Mouse (Mus musculus): ENCODE results near the gene Aspg. TPM values are rescaled to one million over a fixed set of nuclear protein-coding genes. Genes with fewer than 3 reads are reported as not detected.

Gene Aspg
- polyA plus RNA-seq, 1 experiment: not detected

DNA sequence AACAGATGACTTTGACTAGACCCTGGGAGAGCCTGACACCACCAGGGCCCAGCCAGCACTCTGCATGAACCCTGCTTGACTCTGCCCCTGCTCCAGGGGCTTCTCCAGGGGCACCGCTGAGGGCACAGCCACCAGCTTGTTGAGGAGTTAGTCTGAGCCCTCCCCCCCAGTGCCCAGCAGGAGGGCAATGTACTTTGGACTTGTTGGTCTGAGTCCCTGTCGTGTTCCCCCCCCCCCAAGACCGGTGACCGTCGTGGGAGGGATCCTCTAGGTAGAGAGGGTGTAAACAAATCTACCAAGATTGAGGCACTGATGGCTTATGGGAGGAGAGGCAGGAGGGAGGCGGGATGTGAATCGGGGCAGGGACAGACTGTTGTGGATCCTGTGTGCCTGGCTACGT, 51.8 kb downstream of the Aspg start:
- TF ChIP-seq FLI1 (IDR thresholded peaks at IDR 0.05; ENCODE audit: low read length) (no peak), GATA1 (IDR thresholded peaks at IDR 0.05; ENCODE audit: borderline replicate concordance, low read length) (no peak)

GRCm38 (mm10) chr12:112158784-112159183, 52.3 kb downstream of the Aspg start:
- H3K4me1 ChIP-seq: no peaks in the 10 kb centered on the region
- no peaks in the 10 kb centered on the region for H3K9me3 ChIP-seq
- no peak overlapping the region for H3K4me3 ChIP-seq (replicated peaks)
- TF ChIP-seq FLI1 (IDR thresholded peaks at IDR 0.05; ENCODE audit: low read length) (no peak), GATA1 (IDR thresholded peaks at IDR 0.05; ENCODE audit: borderline replicate concordance, low read length) (no peak)
- no peaks in the 10 kb centered on the region for H3K36me3 ChIP-seq (replicated peaks; ENCODE audit: low read length)
- peaks cover 44% of the 10 kb centered on the region for H3K27me3 ChIP-seq (replicated peaks)

More for the DNA sequence above, 51.8 kb downstream of the Aspg start:
- no peaks in the 10 kb centered on the region for H3K4me1 ChIP-seq
- no peaks in the 10 kb centered on the region for H3K36me3 ChIP-seq (replicated peaks; ENCODE audit: low read length)
- no peak overlapping the region for H3K4me3 ChIP-seq (replicated peaks)
- peaks cover 48% of the 10 kb centered on the region for H3K27me3 ChIP-seq (replicated peaks)
- H3K9me3 ChIP-seq: no peaks in the 10 kb centered on the region

- Histone ChIP-seq H3K36me3 (replicated peaks; ENCODE audit: low read length) (no peaks in the 10 kb centered on the region), H3K4me3 (replicated peaks) (no peak overlapping the region), H3K4me1 (no peaks in the 10 kb centered on the region), H3K9me3 (no peaks in the 10 kb centered on the region), H3K27me3 (replicated peaks) (peaks cover 43% of the 10 kb centered on the region)
- no peak for TF ChIP-seq GATA1 (IDR thresholded peaks at IDR 0.05; ENCODE audit: borderline replicate concordance, low read length)
- no peak for TF ChIP-seq FLI1 (IDR thresholded peaks at IDR 0.05; ENCODE audit: low read length)
Measured at GRCm38 (mm10) chr12:112163981-112164839, 57.7 kb downstream of the Aspg start.

- Histone ChIP-seq H3K9me3 (no peaks in the 10 kb centered on the region), H3K4me3 (replicated peaks) (no peak overlapping the region), H3K27me3 (replicated peaks) (peaks cover 49% of the 10 kb centered on the region), H3K36me3 (replicated peaks; ENCODE audit: low read length) (no peaks in the 10 kb centered on the region), H3K4me1 (no peaks in the 10 kb centered on the region)
- TF ChIP-seq FLI1 (IDR thresholded peaks at IDR 0.05; ENCODE audit: low read length) (no peak), GATA1 (IDR thresholded peaks at IDR 0.05; ENCODE audit: borderline replicate concordance, low read length) (no peak)
Measured at GRCm38 (mm10) chr12:112164840-112165219, 58.4 kb downstream of the Aspg start.

GRCm38 (mm10) chr12:112169240-112169639, 62.8 kb downstream of the Aspg start:
- Histone ChIP-seq H3K9me3 (no peaks in the 10 kb centered on the region), H3K4me1 (no peaks in the 10 kb centered on the region), H3K4me3 (replicated peaks) (no peak overlapping the region), H3K36me3 (replicated peaks; ENCODE audit: low read length) (no peaks in the 10 kb centered on the region), H3K27me3 (replicated peaks) (peaks cover 32% of the 10 kb centered on the region)
- no peak for TF ChIP-seq FLI1 (IDR thresholded peaks at IDR 0.05; ENCODE audit: low read length)
- TF ChIP-seq GATA1 (IDR thresholded peaks at IDR 0.05; ENCODE audit: borderline replicate concordance, low read length): no peak

DNA sequence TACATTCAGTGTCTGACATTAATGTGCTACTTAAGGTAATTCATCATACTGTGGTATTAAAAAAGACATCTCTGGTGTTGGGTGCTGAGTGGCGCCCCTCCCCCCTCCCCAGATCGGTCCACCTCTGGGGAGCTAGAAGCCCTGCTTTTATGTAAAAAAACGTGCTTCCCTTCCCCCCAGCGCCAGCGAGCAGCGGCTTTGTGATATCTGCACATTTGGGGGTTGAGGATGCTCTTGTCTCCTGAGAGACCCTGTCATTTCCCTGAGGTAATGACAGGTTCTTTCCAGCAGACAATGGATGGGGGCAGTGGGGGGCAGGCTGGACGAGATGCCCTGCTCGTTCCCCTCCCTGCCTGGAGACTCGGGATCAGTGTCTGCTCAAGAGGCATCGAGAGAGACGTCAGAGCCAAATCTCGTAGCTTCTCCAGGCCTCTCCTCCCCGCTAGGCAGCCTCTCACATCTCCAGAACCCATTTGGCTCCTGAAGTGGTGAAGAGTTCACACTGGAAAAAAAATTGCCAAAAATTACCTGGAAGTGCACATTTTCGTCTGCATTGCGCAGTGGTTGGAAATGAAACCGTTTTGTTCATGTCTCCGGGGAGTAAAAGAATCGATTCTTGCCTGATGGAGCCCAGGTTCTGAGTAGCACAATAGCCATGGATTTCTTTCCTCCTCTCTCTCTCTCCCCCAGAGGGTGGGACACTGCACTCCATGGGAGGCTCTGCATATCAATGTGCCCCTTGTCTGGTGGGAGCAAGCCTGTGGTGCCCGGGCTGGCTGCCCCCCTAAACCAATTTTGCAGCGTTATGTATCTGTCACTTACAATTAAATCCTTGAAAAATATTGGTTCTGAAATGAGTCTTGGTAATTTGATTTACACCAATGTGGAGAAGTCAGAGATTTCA, 64.4 kb downstream of the Aspg start:
- H3K27me3 ChIP-seq (replicated peaks): peaks cover 23% of the 10 kb centered on the region
- H3K4me3 ChIP-seq (replicated peaks): no peak overlapping the region
- no peaks in the 10 kb centered on the region for H3K36me3 ChIP-seq (replicated peaks; ENCODE audit: low read length)
- H3K4me1 ChIP-seq: no peaks in the 10 kb centered on the region
- H3K9me3 ChIP-seq: no peaks in the 10 kb centered on the region
- TF ChIP-seq FLI1 (IDR thresholded peaks at IDR 0.05; ENCODE audit: low read length): no peak
- TF ChIP-seq GATA1 (IDR thresholded peaks at IDR 0.05; ENCODE audit: borderline replicate concordance, low read length): no peak

- no peak overlapping the region for H3K4me3 ChIP-seq (replicated peaks)
- no peaks in the 10 kb centered on the region for H3K4me1 ChIP-seq
- H3K27me3 ChIP-seq (replicated peaks): peaks cover 20% of the 10 kb centered on the region
- TF ChIP-seq GATA1 (IDR thresholded peaks at IDR 0.05; ENCODE audit: borderline replicate concordance, low read length) (no peak), FLI1 (IDR thresholded peaks at IDR 0.05; ENCODE audit: low read length) (no peak)
- no peaks in the 10 kb centered on the region for H3K9me3 ChIP-seq
- no peaks in the 10 kb centered on the region for H3K36me3 ChIP-seq (replicated peaks; ENCODE audit: low read length)
Measured at GRCm38 (mm10) chr12:112171657-112172056, 65.2 kb downstream of the Aspg start.

- TF ChIP-seq GATA1 (IDR thresholded peaks at IDR 0.05; ENCODE audit: borderline replicate concordance, low read length) (no peak), FLI1 (IDR thresholded peaks at IDR 0.05; ENCODE audit: low read length) (no peak)
- no peaks in the 10 kb centered on the region for H3K36me3 ChIP-seq (replicated peaks; ENCODE audit: low read length)
- no peaks in the 10 kb centered on the region for H3K4me1 ChIP-seq
- no peak overlapping the region for H3K4me3 ChIP-seq (replicated peaks)
- peaks cover 20% of the 10 kb centered on the region for H3K27me3 ChIP-seq (replicated peaks)
- H3K9me3 ChIP-seq: no peaks in the 10 kb centered on the region
Measured at GRCm38 (mm10) chr12:112172214-112172613, 65.7 kb downstream of the Aspg start.

Other genes starting within 250 kb of the Aspg start
- 15.6 and 22.6 TPM in 2 replicates for gene Ppp1r13b, start 198.6 kb upstream of the Aspg start, polyA plus RNA-seq (2012; ENCODE audit: insufficient read depth, low replicate concordance)
- gene Atp5mpl, start 139.7 kb upstream of the Aspg start, polyA plus RNA-seq (2012; ENCODE audit: insufficient read depth, low replicate concordance): 15.5 TPM in 1 of 2 replicates, not detected in the other
- 0.30 TPM in 1 of 2 replicates, not detected in the other for gene Tdrd9, start 135.1 kb upstream of the Aspg start, polyA plus RNA-seq (2012; ENCODE audit: insufficient read depth, low replicate concordance)
- gene Rd3l, start 125.4 kb upstream of the Aspg start, polyA plus RNA-seq (2012; ENCODE audit: insufficient read depth, low replicate concordance): not detected in 2 replicates
- gene Kif26a, start 39.5 kb downstream of the Aspg start, polyA plus RNA-seq (2012; ENCODE audit: insufficient read depth, low replicate concordance): not detected in 2 replicates

All from megakaryocyte, embryonic 14.5 days (primary cell).